Mouse (Mus musculus): ENCODE results near the gene Slc16a10. TPM values are rescaled to one million over a fixed set of nuclear protein-coding genes. Genes with fewer than 3 reads are reported as not detected.

The Slc16a10 gene
- total and polyA plus RNA-seq, 2 experiments from 2014 or later = 1.5 to 2.5 TPM

GRCm38 (mm10) chr10:40139646-40140045 is 2.4 kb downstream of the Slc16a10 start:
- Histone ChIP-seq H3K27me3 (ENCODE audit: insufficient read depth, low read length) (no peaks in the 10 kb centered on the region), H3K27ac (ENCODE audit: low read depth, low read length) (no peak overlapping the region), H3K9me3 (ENCODE audit: low read length) (no peaks in the 10 kb centered on the region), H3K36me3 (ENCODE audit: insufficient read depth) (no peaks in the 10 kb centered on the region), H3K4me1 (ENCODE audit: insufficient read depth) (no peaks in the 10 kb centered on the region), H3K9ac (no peak overlapping the region), H3K4me2 (ENCODE audit: low read depth) (no peak overlapping the region), H3K4me3 (ENCODE audit: low read depth, low read length) (no peak overlapping the region)
- no peak for ATAC-seq
- no peak for TF ChIP-seq CTCF (IDR thresholded peaks at IDR 0.05; ENCODE audit: low read depth)
- 90% methylated on average over 4 of the region's 4 CpGs for WGBS
- DNase-seq = no peak

GRCm38 (mm10) chr10:40135807-40136778 is 6.0 kb downstream of the Slc16a10 start:
- Histone ChIP-seq H3K4me1 (ENCODE audit: insufficient read depth) (no peaks in the 10 kb centered on the region), H3K36me3 (ENCODE audit: insufficient read depth) (no peaks in the 10 kb centered on the region), H3K4me2 (ENCODE audit: low read depth) (no peak overlapping the region), H3K9ac (no peak overlapping the region), H3K9me3 (ENCODE audit: low read length) (no peaks in the 10 kb centered on the region), H3K4me3 (ENCODE audit: low read depth, low read length) (no peak overlapping the region), H3K27me3 (ENCODE audit: insufficient read depth, low read length) (no peaks in the 10 kb centered on the region), H3K27ac (ENCODE audit: low read depth, low read length) (no peak overlapping the region)
- WGBS = 62% methylated on average over 9 of the region's 9 CpGs
- TF ChIP-seq CTCF (IDR thresholded peaks at IDR 0.05; ENCODE audit: low read depth) = peak; percentile 20; the same call in 1 of the 2 replicates
- DNase-seq (no peak), ATAC-seq (no peak)

GRCm38 (mm10) chr10:40134906-40135305 is 7.2 kb downstream of the Slc16a10 start:
- H3K4me2 ChIP-seq (ENCODE audit: low read depth) = no peak overlapping the region
- WGBS = 87% methylated on average over 6 of the region's 6 CpGs
- no peaks in the 10 kb centered on the region for H3K9me3 ChIP-seq (ENCODE audit: low read length)
- H3K4me3 ChIP-seq (ENCODE audit: low read depth, low read length) = no peak overlapping the region
- H3K27ac ChIP-seq (ENCODE audit: low read depth, low read length) = no peak overlapping the region
- no peak overlapping the region for H3K9ac ChIP-seq
- no peaks in the 10 kb centered on the region for H3K27me3 ChIP-seq (ENCODE audit: insufficient read depth, low read length)
- H3K36me3 ChIP-seq (ENCODE audit: insufficient read depth) = no peaks in the 10 kb centered on the region
- H3K4me1 ChIP-seq (ENCODE audit: insufficient read depth) = no peaks in the 10 kb centered on the region
- no peak for TF ChIP-seq CTCF (IDR thresholded peaks at IDR 0.05; ENCODE audit: low read depth)
- DNase-seq (no peak), ATAC-seq (no peak)

- ATAC-seq (no peak), DNase-seq (no peak)
- Histone ChIP-seq H3K4me2 (ENCODE audit: low read depth) (no peak overlapping the region), H3K27me3 (ENCODE audit: insufficient read depth, low read length) (no peaks in the 10 kb centered on the region), H3K4me1 (ENCODE audit: insufficient read depth) (no peaks in the 10 kb centered on the region), H3K27ac (ENCODE audit: low read depth, low read length) (no peak overlapping the region), H3K36me3 (ENCODE audit: insufficient read depth) (no peaks in the 10 kb centered on the region), H3K4me3 (ENCODE audit: low read depth, low read length) (no peak overlapping the region), H3K9me3 (ENCODE audit: low read length) (no peaks in the 10 kb centered on the region), H3K9ac (no peak overlapping the region)
- 86% methylated on average over 1 of the region's 1 CpGs for WGBS
- no peak for TF ChIP-seq CTCF (IDR thresholded peaks at IDR 0.05; ENCODE audit: low read depth)
Measured at GRCm38 (mm10) chr10:40133636-40134035, 8.4 kb downstream of the Slc16a10 start.

GRCm38 (mm10) chr10:40131690-40132418 is 10.2 kb downstream of the Slc16a10 start:
- no peaks in the 10 kb centered on the region for H3K9me3 ChIP-seq (ENCODE audit: low read length)
- H3K4me1 ChIP-seq (ENCODE audit: insufficient read depth) = no peaks in the 10 kb centered on the region
- DNase-seq (no peak), ATAC-seq (no peak)
- no peak overlapping the region for H3K27ac ChIP-seq (ENCODE audit: low read depth, low read length)
- no peak overlapping the region for H3K4me2 ChIP-seq (ENCODE audit: low read depth)
- H3K27me3 ChIP-seq (ENCODE audit: insufficient read depth, low read length) = no peaks in the 10 kb centered on the region
- TF ChIP-seq CTCF (IDR thresholded peaks at IDR 0.05; ENCODE audit: low read depth) = no peak
- WGBS = 88% methylated on average over 9 of the region's 9 CpGs
- no peak overlapping the region for H3K9ac ChIP-seq
- no peaks in the 10 kb centered on the region for H3K36me3 ChIP-seq (ENCODE audit: insufficient read depth)
- H3K4me3 ChIP-seq (ENCODE audit: low read depth, low read length) = no peak overlapping the region

GRCm38 (mm10) chr10:40130126-40130525 is 11.9 kb downstream of the Slc16a10 start:
- no peaks in the 10 kb centered on the region for H3K9me3 ChIP-seq (ENCODE audit: low read length)
- TF ChIP-seq CTCF (IDR thresholded peaks at IDR 0.05; ENCODE audit: low read depth) = no peak
- H3K27me3 ChIP-seq (ENCODE audit: insufficient read depth, low read length) = no peaks in the 10 kb centered on the region
- H3K4me1 ChIP-seq (ENCODE audit: insufficient read depth) = no peaks in the 10 kb centered on the region
- H3K36me3 ChIP-seq (ENCODE audit: insufficient read depth) = no peaks in the 10 kb centered on the region
- DNase-seq = no peak
- H3K9ac ChIP-seq = no peak overlapping the region
- no peak overlapping the region for H3K4me2 ChIP-seq (ENCODE audit: low read depth)
- 95% methylated on average over 1 of the region's 1 CpGs for WGBS
- H3K4me3 ChIP-seq (ENCODE audit: low read depth, low read length) = no peak overlapping the region
- no peak overlapping the region for H3K27ac ChIP-seq (ENCODE audit: low read depth, low read length)
- ATAC-seq = no peak

GRCm38 (mm10) chr10:40129134-40129533 is 12.9 kb downstream of the Slc16a10 start:
- no peak overlapping the region for H3K4me2 ChIP-seq (ENCODE audit: low read depth)
- H3K27ac ChIP-seq (ENCODE audit: low read depth, low read length) = no peak overlapping the region
- H3K4me1 ChIP-seq (ENCODE audit: insufficient read depth) = no peaks in the 10 kb centered on the region
- DNase-seq (no peak), ATAC-seq (no peak)
- no peak overlapping the region for H3K9ac ChIP-seq
- H3K9me3 ChIP-seq (ENCODE audit: low read length) = no peaks in the 10 kb centered on the region
- H3K4me3 ChIP-seq (ENCODE audit: low read depth, low read length) = no peak overlapping the region
- no peaks in the 10 kb centered on the region for H3K27me3 ChIP-seq (ENCODE audit: insufficient read depth, low read length)
- TF ChIP-seq CTCF (IDR thresholded peaks at IDR 0.05; ENCODE audit: low read depth) = no peak
- no peaks in the 10 kb centered on the region for H3K36me3 ChIP-seq (ENCODE audit: insufficient read depth)

Measured in forebrain, postnatal 0 days (tissue).